Mouse (Mus musculus): ENCODE data around the gene Rhoq.

Rhoq gene

GRCm38 (mm10) chr17:86962894-86963585 lies at the start of gene Rhoq:
Gene Rhoq, plus strand, starts transcription at chr17:86963082.
- peak; percentile 64 for ATAC-seq (ENCODE audit: insufficient number of reproducible peaks, low FRiP score, low TSS enrichment)

GRCm38 (mm10) chr17:86915540-86915939 lies 47.3 kb upstream of the Rhoq start:
- no peak for ATAC-seq (ENCODE audit: insufficient number of reproducible peaks, low FRiP score, low TSS enrichment)

- no peak for ATAC-seq (ENCODE audit: insufficient number of reproducible peaks, low FRiP score, low TSS enrichment)
Observed at GRCm38 (mm10) chr17:86917048-86917447, 45.8 kb upstream of the Rhoq start, which contains the start of gene Tmem247. Gene Tmem247, plus strand, starts transcription at chr17:86917348.

GRCm38 (mm10) chr17:86918786-86919185 lies 44.1 kb upstream of the Rhoq start:
- ATAC-seq (ENCODE audit: insufficient number of reproducible peaks, low FRiP score, low TSS enrichment), result no peak

GRCm38 (mm10) chr17:86919729-86920128 lies 43.2 kb upstream of the Rhoq start:
- no peak for ATAC-seq (ENCODE audit: insufficient number of reproducible peaks, low FRiP score, low TSS enrichment)

- ATAC-seq (ENCODE audit: insufficient number of reproducible peaks, low FRiP score, low TSS enrichment), result no peak; the same call in 1 of the 2 replicates
Observed at GRCm38 (mm10) chr17:86924679-86925078, 38.2 kb upstream of the Rhoq start.

GRCm38 (mm10) chr17:86926836-86927235 lies 36.0 kb upstream of the Rhoq start:
- no peak for ATAC-seq (ENCODE audit: insufficient number of reproducible peaks, low FRiP score, low TSS enrichment)

- ATAC-seq (ENCODE audit: insufficient number of reproducible peaks, low FRiP score, low TSS enrichment), result no peak
Observed at GRCm38 (mm10) chr17:86929355-86929754, 33.5 kb upstream of the Rhoq start.

- ATAC-seq (ENCODE audit: insufficient number of reproducible peaks, low FRiP score, low TSS enrichment), result no peak
Observed at GRCm38 (mm10) chr17:86929981-86930380, 32.9 kb upstream of the Rhoq start.

GRCm38 (mm10) chr17:86932896-86933295 lies 30.0 kb upstream of the Rhoq start:
- ATAC-seq (ENCODE audit: insufficient number of reproducible peaks, low FRiP score, low TSS enrichment), result no peak

- no peak for ATAC-seq (ENCODE audit: insufficient number of reproducible peaks, low FRiP score, low TSS enrichment)
Observed at GRCm38 (mm10) chr17:86937064-86937463, 25.8 kb upstream of the Rhoq start.

GRCm38 (mm10) chr17:86937497-86938155 lies 25.3 kb upstream of the Rhoq start:
- ATAC-seq (ENCODE audit: insufficient number of reproducible peaks, low FRiP score, low TSS enrichment), result peak; percentile 31; the same call in 1 of the 2 replicates

- ATAC-seq (ENCODE audit: insufficient number of reproducible peaks, low FRiP score, low TSS enrichment), result no peak
Observed at GRCm38 (mm10) chr17:86938683-86939082, 24.2 kb upstream of the Rhoq start.

- ATAC-seq (ENCODE audit: insufficient number of reproducible peaks, low FRiP score, low TSS enrichment), result no peak
Observed at GRCm38 (mm10) chr17:86942112-86942511, 20.8 kb upstream of the Rhoq start.

- no peak for ATAC-seq (ENCODE audit: insufficient number of reproducible peaks, low FRiP score, low TSS enrichment)
Observed at GRCm38 (mm10) chr17:86943158-86943557, 19.7 kb upstream of the Rhoq start.

- ATAC-seq (ENCODE audit: insufficient number of reproducible peaks, low FRiP score, low TSS enrichment), result no peak
Observed at GRCm38 (mm10) chr17:86946078-86946477, 16.8 kb upstream of the Rhoq start.

- no peak for ATAC-seq (ENCODE audit: insufficient number of reproducible peaks, low FRiP score, low TSS enrichment)
Observed at GRCm38 (mm10) chr17:86947840-86948796, 14.8 kb upstream of the Rhoq start, which contains the start of gene Atp6v1e2. Gene Atp6v1e2, minus strand, starts transcription at chr17:86947897.

- ATAC-seq (ENCODE audit: insufficient number of reproducible peaks, low FRiP score, low TSS enrichment), result no peak
Observed at GRCm38 (mm10) chr17:86948801-86949200, 14.1 kb upstream of the Rhoq start.

GRCm38 (mm10) chr17:86957239-86957638 lies 5.6 kb upstream of the Rhoq start:
- ATAC-seq (ENCODE audit: insufficient number of reproducible peaks, low FRiP score, low TSS enrichment), result no peak

- ATAC-seq (ENCODE audit: insufficient number of reproducible peaks, low FRiP score, low TSS enrichment), result no peak
Observed at GRCm38 (mm10) chr17:86957968-86958367, 4.9 kb upstream of the Rhoq start.

Data from cerebellum, adult (tissue).